Mouse (Mus musculus): ENCODE data around the gene Babam1. TPM values are rescaled to one million over a fixed set of nuclear protein-coding genes. Genes with fewer than 3 reads are reported as not detected.

The Babam1 gene
- 95.6 and 100 TPM in 2 replicates for polyA plus RNA-seq (2016; fragmentation: Nextera tagmentation; extraction: Ambion mirVana)

DNA sequence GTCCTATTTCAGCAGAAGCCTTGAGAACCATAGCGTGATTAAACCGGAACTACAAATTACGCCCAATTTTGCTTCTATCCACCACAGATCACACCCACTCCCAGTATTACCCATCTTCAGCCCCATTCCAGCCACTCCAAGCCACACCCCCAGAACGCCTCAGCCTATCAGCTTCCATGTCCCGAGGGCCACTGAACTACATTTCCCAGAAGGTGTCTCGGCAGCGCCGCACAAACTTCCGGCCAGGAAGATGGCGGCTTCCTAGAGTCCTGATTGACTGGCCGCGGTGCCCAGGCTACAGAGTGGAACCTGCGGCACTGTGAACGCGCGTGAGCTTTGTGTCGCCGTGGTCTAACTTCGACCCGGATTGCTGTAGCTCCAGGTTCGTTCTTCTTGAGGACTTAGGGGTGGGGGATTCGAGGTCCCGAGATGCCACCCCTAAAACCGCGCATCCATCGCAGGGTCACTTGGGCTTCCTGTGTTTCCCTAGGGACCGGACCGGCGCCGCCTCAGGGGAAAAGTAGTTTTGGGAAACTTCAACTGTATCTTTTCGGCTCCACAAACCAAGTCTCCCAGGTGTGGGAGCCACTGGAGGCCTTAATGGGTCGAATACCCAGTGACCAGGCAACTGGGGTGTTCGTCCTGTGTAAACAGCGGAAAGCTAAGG lies at the start of gene Babam1:
Gene Babam1, plus strand, starts transcription at position 223 of the 667 bp plus-strand sequence.
- Histone ChIP-seq H3K36me3 (peaks cover 14% of the 10 kb centered on the region), H3K4me1 (peaks cover 16% of the 10 kb centered on the region), H3K9ac (peak within 1 kb of the TSS; percentile 69), H3K4me2 (replicated peaks) (peak within 1 kb of the TSS; percentile 75), H3K27me3 (replicated peaks) (no peaks in the 10 kb centered on the region), H3K27ac (no peak within 1 kb of the TSS; the same call in 1 of the 2 replicates), H3K9me3 (no peaks in the 10 kb centered on the region), H3K4me3 (peak within 1 kb of the TSS; percentile 63)
- under 1% methylated on average over 34 of the region's 34 CpGs for WGBS
- ATAC-seq (ENCODE audit: low FRiP score, low read depth) = peak; percentile 97

DNA sequence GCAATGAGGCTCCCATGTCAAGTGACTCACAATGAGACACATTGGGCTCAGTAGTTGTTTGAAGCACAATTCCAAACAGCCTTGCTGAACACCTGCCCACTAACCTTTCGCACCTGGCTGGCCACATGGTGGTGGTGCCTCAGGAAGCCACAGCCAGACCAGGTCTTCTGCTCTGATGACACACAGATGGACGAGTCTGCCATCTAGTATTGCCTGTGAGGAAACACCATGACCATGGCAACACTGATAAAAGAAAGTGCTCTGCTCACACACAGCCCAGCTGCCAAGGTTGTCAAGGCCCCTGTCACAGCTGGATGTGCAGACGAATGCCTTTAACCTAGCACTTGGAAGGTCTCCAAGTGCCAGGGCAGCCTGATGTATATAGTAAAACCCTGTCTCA lies 45.5 kb upstream of the Babam1 start:
- H3K36me3 ChIP-seq = peaks cover 100% of the 10 kb centered on the region
- no peak overlapping the region for H3K4me3 ChIP-seq
- WGBS = 88% methylated on average over 3 of the region's 3 CpGs
- no peak overlapping the region for H3K9ac ChIP-seq
- no peak overlapping the region for H3K27ac ChIP-seq
- no peak overlapping the region for H3K4me2 ChIP-seq (replicated peaks)
- ATAC-seq (ENCODE audit: low FRiP score, low read depth) = no peak
- no peaks in the 10 kb centered on the region for H3K4me1 ChIP-seq
- no peaks in the 10 kb centered on the region for H3K27me3 ChIP-seq (replicated peaks)
- H3K9me3 ChIP-seq = no peaks in the 10 kb centered on the region

DNA sequence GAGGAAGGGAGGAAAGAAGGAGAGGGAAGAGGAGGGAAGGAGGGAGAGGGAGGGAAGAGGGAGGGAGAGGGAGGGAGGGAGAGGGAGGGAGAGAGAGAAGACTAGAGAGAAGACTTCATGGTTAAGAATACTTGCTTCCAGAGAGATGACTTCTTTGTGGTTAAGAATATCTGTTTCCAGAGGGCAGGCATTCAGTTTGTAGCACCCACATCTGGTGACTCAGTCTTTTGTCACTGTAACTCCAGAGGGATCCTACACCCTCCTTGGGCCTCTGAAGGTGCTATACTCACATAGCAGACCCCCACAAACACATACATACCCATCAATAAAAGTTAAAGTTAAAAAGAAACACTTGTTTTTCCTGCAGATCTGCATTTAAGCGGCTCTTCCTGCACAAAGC lies 45.1 kb upstream of the Babam1 start:
- WGBS = 90% methylated on average over 1 of the region's 1 CpGs
- H3K36me3 ChIP-seq = peaks cover 100% of the 10 kb centered on the region

DNA sequence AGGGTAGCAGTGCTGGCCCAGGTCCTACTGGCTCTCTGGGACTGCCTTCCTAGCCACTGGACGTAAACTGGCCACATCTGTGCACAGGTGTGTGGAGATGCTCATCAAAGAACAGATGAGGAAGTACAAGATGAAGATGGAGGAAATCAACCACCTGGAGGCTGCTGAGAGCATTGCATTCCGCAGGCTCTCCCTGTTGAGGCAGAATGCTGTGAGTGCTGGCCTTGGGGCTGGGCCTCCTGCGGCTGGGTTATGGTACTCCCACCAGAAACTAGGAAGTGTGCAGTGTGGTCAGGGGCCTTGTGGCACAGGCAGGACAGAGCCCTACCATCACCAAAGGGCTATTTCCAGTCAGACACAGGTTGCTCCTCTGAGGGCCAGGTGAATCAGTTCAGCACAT lies 38.6 kb upstream of the Babam1 start:
- ATAC-seq (ENCODE audit: low FRiP score, low read depth) = no peak
- H3K27me3 ChIP-seq (replicated peaks) = no peaks in the 10 kb centered on the region
- H3K36me3 ChIP-seq = peaks cover 70% of the 10 kb centered on the region
- H3K9me3 ChIP-seq = no peaks in the 10 kb centered on the region
- no peak overlapping the region for H3K27ac ChIP-seq
- H3K4me1 ChIP-seq = no peaks in the 10 kb centered on the region
- no peak overlapping the region for H3K4me2 ChIP-seq (replicated peaks)
- H3K4me3 ChIP-seq = no peak overlapping the region
- 93% methylated on average over 3 of the region's 3 CpGs for WGBS
- H3K9ac ChIP-seq = no peak overlapping the region

More for the DNA sequence above, 45.1 kb upstream of the Babam1 start:
- Histone ChIP-seq H3K4me3 (no peak overlapping the region), H3K27ac (no peak overlapping the region), H3K9ac (no peak overlapping the region), H3K9me3 (no peaks in the 10 kb centered on the region), H3K4me2 (replicated peaks) (no peak overlapping the region), H3K27me3 (replicated peaks) (no peaks in the 10 kb centered on the region), H3K4me1 (no peaks in the 10 kb centered on the region)
- ATAC-seq (ENCODE audit: low FRiP score, low read depth) = no peak

DNA sequence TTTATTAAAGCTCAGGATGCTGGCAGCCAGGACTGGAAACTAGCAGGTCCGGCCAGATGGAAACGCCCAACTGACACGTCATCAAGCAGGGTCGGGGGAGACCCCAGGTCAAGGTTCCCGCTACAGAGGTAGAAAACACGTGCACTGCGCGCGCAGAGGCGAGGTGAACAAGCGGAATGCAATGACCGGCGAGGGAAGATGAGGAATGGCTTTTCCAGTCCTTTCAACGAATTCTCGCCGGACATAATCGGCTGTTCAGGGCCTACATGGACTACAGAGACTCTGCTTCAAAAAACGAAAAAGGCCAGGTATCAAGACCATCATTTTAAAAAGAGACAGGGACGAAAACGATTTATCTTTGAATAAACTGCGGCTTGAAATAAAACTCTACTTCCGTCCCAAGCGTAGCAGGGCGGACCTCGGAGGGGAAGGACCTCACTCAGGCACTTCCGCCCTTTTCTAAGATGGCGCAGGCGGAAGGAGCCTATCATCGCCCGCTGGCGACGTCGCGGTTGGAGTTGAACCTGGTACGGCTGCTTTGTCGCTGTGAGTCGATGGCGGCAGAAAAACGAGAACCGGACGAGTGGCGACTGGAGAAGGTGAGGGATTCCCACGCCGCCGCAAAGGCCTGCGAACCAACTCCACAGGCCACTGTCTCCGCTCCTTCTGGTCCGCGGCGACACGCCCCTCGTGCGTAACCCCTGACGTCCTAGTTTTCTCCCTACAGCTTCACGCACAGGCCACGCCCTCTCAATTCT lies 29.7 kb upstream of the Babam1 start, which contains the start of gene Use1:
Gene Use1, plus strand, starts transcription at position 78 of the 758 bp plus-strand sequence.
- H3K4me1 ChIP-seq = peaks cover 26% of the 10 kb centered on the region
- H3K9ac ChIP-seq = peak within 1 kb of the TSS; percentile 62
- peak within 1 kb of the TSS; percentile 34; the same call in 1 of the 2 replicates for H3K27ac ChIP-seq
- ATAC-seq (ENCODE audit: low FRiP score, low read depth) = peak; percentile 80
- under 1% methylated on average over 56 of the region's 56 CpGs for whole genome bisulfite sequencing
- H3K4me3 ChIP-seq = peak within 1 kb of the TSS; percentile 58
- peaks cover 10% of the 10 kb centered on the region for H3K36me3 ChIP-seq
- no peaks in the 10 kb centered on the region for H3K9me3 ChIP-seq
- H3K27me3 ChIP-seq (replicated peaks) = no peaks in the 10 kb centered on the region
- H3K4me2 ChIP-seq (replicated peaks) = peak within 1 kb of the TSS; percentile 77

DNA sequence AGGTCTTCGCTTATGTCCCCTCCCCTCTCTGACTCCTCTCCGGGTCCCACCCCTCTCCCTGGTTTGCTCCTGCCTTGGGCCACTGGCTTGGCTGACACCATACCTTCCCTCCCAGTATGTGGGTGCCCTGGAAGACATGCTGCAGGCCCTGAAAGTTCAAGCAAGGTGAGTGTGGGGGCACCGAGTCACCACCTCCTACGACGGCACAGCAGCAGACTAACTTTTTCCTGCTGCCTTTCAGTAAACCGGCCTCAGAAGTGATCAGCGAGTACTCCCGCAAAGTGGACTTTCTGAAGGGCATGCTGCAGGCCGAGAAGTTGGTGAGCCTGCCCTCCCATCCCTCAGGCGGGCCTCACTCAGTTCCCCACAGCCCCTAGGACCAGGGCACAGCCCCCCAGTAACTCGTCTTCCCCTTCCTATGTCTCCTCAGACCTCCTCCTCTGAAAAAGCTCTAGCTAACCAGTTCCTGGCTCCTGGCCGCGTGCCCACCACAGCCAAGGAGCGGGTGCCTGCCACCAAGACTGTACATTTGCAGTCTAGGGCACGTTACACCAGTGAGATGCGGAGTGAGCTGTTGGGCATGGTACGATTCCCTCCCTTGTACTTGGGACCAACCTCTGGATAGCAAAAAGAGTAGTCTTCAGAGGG lies 29.0 kb upstream of the Babam1 start:
- Histone ChIP-seq H3K27ac (no peak overlapping the region; the same call in 1 of the 2 replicates), H3K9me3 (no peaks in the 10 kb centered on the region), H3K27me3 (replicated peaks) (no peaks in the 10 kb centered on the region), H3K36me3 (peaks cover 10% of the 10 kb centered on the region), H3K9ac (peak overlapping the region; percentile 62), H3K4me3 (peak overlapping the region; percentile 58), H3K4me1 (peaks cover 26% of the 10 kb centered on the region), H3K4me2 (replicated peaks) (peak overlapping the region; percentile 77)
- 57% methylated on average over 17 of the region's 17 CpGs for WGBS
- no peak for ATAC-seq (ENCODE audit: low FRiP score, low read depth)

DNA sequence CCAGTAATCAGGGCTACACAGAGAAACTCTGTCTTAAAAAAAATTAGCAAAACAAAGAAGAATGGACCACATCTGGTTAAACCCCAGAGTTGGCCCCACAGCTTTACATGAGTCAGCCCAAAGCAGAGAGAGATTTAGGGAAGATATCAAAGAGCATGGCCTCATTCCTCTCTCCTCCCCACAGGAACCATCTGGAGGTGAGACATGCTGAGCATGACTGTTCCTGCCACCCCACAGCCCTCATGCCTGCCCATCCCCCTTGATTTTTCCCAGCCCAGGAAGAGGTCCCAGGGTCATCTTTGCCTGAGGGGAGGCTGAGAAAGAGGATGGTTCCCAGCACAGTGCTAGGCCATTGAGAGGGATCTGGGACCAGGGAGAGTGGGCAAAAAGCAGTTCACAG lies 28.3 kb upstream of the Babam1 start:
- Histone ChIP-seq H3K9me3 (no peaks in the 10 kb centered on the region), H3K27me3 (replicated peaks) (no peaks in the 10 kb centered on the region), H3K9ac (no peak overlapping the region), H3K36me3 (peaks cover 13% of the 10 kb centered on the region), H3K4me1 (peaks cover 26% of the 10 kb centered on the region), H3K4me3 (no peak overlapping the region), H3K4me2 (replicated peaks) (0 out of 2 replicates have a peak overlapping the region, but pooled peaks have one; percentile 77), H3K27ac (no peak overlapping the region)
- ATAC-seq (ENCODE audit: low FRiP score, low read depth) = no peak

DNA sequence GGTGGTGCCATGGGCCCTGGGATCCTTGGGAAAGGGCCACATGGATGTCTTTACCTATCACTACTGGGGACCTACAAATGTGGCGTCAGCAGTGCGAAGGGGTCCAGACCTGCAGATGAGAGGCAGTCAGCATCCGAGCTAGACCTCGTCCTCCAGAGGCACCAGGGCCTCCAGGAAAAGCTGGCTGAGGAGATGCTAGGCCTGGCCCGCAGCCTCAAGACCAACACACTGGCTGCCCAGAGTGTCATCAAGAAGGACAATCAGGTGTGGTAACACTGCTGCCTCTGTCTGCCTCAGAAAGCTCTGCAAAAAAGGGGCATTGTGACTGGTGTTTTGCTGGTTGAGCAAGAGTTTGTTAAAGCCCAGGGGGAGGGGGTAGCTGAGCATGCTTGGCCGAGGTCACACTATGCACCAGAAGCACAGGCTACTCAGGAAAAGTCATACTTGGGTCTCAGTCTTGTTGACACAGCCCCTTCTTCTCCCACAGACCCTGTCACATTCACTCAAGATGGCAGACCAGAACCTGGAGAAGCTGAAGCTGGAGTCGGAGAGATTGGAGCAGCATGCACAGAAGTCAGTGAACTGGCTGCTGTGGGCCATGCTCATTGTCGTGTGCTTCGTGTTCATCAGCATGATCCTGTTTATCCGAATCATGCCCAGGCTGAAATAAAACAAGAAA lies 27.5 kb upstream of the Babam1 start:
- Histone ChIP-seq H3K4me3 (no peak overlapping the region), H3K36me3 (peaks cover 21% of the 10 kb centered on the region), H3K4me2 (replicated peaks) (0 out of 2 replicates have a peak overlapping the region, but pooled peaks have one; percentile 5), H3K27ac (no peak overlapping the region), H3K9ac (no peak overlapping the region), H3K9me3 (no peaks in the 10 kb centered on the region), H3K27me3 (replicated peaks) (no peaks in the 10 kb centered on the region), H3K4me1 (peaks cover 26% of the 10 kb centered on the region)
- WGBS = 90% methylated on average over 10 of the region's 10 CpGs
- no peak for ATAC-seq (ENCODE audit: low FRiP score, low read depth)

DNA sequence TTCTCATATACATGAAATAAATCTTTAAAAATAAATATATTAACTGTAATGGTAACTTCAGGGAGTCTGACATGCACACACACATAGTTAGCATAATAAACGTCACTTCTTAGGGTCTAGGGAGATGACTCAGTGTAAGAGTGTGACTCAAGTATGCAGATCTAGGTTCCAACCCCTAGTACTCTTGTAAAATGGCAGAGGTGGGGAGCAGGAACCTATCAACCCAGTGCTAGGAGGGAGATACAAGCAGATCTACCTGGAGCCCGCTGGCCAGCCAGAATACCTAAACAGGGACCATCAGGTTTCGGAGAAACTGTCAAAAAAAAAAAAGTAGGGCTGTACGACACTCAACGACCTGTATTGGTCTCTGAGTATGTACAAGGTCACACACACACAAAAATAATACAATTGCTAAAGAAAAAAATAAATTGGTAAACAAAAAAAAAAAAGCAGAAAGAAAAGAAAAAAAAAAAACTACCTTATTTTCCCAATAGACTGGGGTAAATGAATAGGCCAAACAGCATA lies 25.9 kb upstream of the Babam1 start:
- H3K36me3 ChIP-seq = peaks cover 26% of the 10 kb centered on the region
- H3K9me3 ChIP-seq = no peaks in the 10 kb centered on the region
- no peaks in the 10 kb centered on the region for H3K27me3 ChIP-seq (replicated peaks)
- peak overlapping the region; percentile 51 for H3K4me2 ChIP-seq (replicated peaks)
- no peak for ATAC-seq (ENCODE audit: low FRiP score, low read depth)
- H3K27ac ChIP-seq = no peak overlapping the region
- H3K4me1 ChIP-seq = peaks cover 35% of the 10 kb centered on the region
- H3K4me3 ChIP-seq = peak overlapping the region; percentile 74
- 18% methylated on average over 5 of the region's 5 CpGs for WGBS
- H3K9ac ChIP-seq = no peak overlapping the region

DNA sequence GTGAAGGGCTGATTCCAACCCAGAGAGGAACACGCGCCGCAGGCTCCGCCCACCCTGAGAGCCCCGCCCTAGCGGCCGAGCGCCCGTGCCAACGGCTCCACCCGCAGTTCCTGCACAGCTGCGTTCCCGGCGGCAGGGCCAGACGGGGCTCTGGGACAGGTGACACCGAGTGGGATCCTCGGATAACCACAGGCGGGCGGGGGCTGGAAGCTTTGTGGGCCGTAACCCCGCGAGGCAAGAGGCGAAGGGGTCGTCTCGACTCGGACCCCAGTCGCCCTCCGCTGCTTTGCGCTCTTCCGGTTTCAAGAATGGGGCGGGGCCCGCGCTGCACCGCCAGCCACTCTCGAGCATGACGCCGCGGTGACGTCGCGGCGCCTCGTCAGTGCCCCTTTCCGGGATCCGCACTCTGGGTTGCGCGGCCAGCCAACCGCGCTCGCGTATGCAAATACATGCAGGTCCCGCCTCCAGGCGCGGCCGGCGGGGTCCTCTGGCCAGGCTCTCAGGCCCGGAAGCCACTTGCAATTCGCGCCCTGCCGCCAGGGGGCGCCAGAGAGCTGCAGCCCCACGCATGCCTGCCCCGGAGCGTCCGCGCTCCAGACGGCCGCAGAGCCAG lies 25.3 kb upstream of the Babam1 start, which contains the start of gene Ocel1:
Gene Ocel1, plus strand, starts transcription at position 63 of the 613 bp plus-strand sequence.
- peak within 1 kb of the TSS; percentile 74 for H3K4me3 ChIP-seq
- peaks cover 26% of the 10 kb centered on the region for H3K36me3 ChIP-seq
- peak within 1 kb of the TSS; percentile 75; the same call in 1 of the 2 replicates for H3K27ac ChIP-seq
- H3K27me3 ChIP-seq (replicated peaks) = no peaks in the 10 kb centered on the region
- no peaks in the 10 kb centered on the region for H3K9me3 ChIP-seq
- peak within 1 kb of the TSS; percentile 51 for H3K4me2 ChIP-seq (replicated peaks)
- WGBS = under 1% methylated on average over 68 of the region's 68 CpGs
- ATAC-seq (ENCODE audit: low FRiP score, low read depth) = peak; percentile 79
- peaks cover 36% of the 10 kb centered on the region for H3K4me1 ChIP-seq
- peak within 1 kb of the TSS; percentile 61 for H3K9ac ChIP-seq

DNA sequence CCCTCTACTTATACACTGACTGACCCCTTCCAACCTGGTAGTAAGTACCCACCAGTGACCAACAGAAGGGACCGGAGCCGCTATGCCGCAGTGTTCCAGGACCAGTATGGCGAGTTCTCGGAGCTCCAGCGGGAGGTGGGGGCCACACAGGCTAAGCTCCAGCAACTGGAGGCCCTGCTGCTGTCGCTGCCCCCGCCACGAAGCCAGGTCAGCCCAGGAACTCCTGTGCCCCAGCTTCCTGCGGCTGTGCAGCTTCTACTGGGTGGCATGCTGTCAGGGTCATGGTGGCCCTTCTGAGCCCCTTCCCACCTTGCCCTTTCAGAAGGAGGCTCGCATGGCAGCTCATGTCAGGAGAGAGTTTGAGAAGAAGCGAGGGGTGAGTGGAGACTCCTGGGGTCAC lies 24.2 kb upstream of the Babam1 start:
- H3K4me3 ChIP-seq = no peak overlapping the region
- peaks cover 41% of the 10 kb centered on the region for H3K4me1 ChIP-seq
- H3K9me3 ChIP-seq = no peaks in the 10 kb centered on the region
- no peak for ATAC-seq (ENCODE audit: low FRiP score, low read depth)
- H3K27me3 ChIP-seq (replicated peaks) = no peaks in the 10 kb centered on the region; the same call in 1 of the 2 replicates
- H3K36me3 ChIP-seq = peaks cover 26% of the 10 kb centered on the region
- no peak overlapping the region for H3K27ac ChIP-seq
- H3K4me2 ChIP-seq (replicated peaks) = no peak overlapping the region
- 89% methylated on average over 12 of the region's 12 CpGs for WGBS
- no peak overlapping the region for H3K9ac ChIP-seq
